Mouse (Mus musculus) brown adipose tissue, adult 24 weeks (tissue): Measurements from ENCODE around the gene Cyth1. TPM values are rescaled to one million over a fixed set of nuclear protein-coding genes. Genes with fewer than 3 reads are reported as not detected.

Experiments used
- H3K27ac ChIP-seq: fragments of 200-500 bp; replicated peaks from 2 replicates; pipeline ENCODE4 v1.5.1; 2012; ENCODE audit warnings: low read depth, mild to moderate bottlenecking, low read length
- H3K4me1 ChIP-seq: fragments of 200-500 bp; 2 replicates; pipeline ENCODE4 v1.6.1; 2012; ENCODE audit warnings: low read length, mixed read lengths; ENCODE audit not compliant: control insufficient read depth, insufficient read depth, insufficient read length
- H3K4me3 ChIP-seq: fragments of 200-500 bp; 2 replicates; pipeline ENCODE4 v1.5.1; 2012; ENCODE audit warnings: low read depth, mild to moderate bottlenecking, low read length, moderate library complexity; ENCODE audit not compliant: insufficient read depth
- polyA plus RNA-seq: library from polyadenylated mRNA; stranded (reverse); fragments of >200 nt; gene quantifications from 2 replicates; pipeline ENCODE4 v1.2.4, GENCODE M21; 2012; ENCODE audit not compliant: missing spikeins, insufficient read depth, insufficient read length

Cyth1 gene
- polyA plus RNA-seq, 1 experiment: 41.9 TPM

- Histone ChIP-seq H3K4me3 (no peak overlapping the region), H3K4me1 (no peaks in the 10 kb centered on the region), H3K27ac (no peak overlapping the region)
Observed at GRCm38 (mm10) chr11:118082294-118082693, 166.1 kb downstream of the Cyth1 start.

Other genes with a start within 250 kb of the Cyth1 start
- gene Dnah17, start 118.0 kb downstream of the Cyth1 start, polyA plus RNA-seq: not detected in 2 replicates
- gene Usp36, start 41.7 kb upstream of the Cyth1 start, polyA plus RNA-seq: 5.5 and 7.6 TPM in 2 replicates
- not detected in 2 replicates for gene Cep295nl, start 93.9 kb upstream of the Cyth1 start, polyA plus RNA-seq
- 46.0 and 69.1 TPM in 2 replicates for gene Timp2, start 107.1 kb upstream of the Cyth1 start, polyA plus RNA-seq
- 86.8 and 88.8 TPM in 2 replicates for gene Lgals3bp, start 153.5 kb upstream of the Cyth1 start, polyA plus RNA-seq
- gene Cant1, start 170.5 kb upstream of the Cyth1 start, polyA plus RNA-seq: 11.4 and 12.1 TPM in 2 replicates
- gene C1qtnf1, start 179.6 kb upstream of the Cyth1 start, polyA plus RNA-seq: 9.1 and 14.7 TPM in 2 replicates
- 4.1 and 8.7 TPM in 2 replicates for gene Engase, start 228.2 kb upstream of the Cyth1 start, polyA plus RNA-seq